Mouse (Mus musculus) inflammation-experienced regulatory T-cells (primary cell): Measurements from ENCODE around the gene Olfr972. TPM values are rescaled to one million over a fixed set of nuclear protein-coding genes. Genes with fewer than 3 reads are reported as not detected.

Source experiments
- polyA plus RNA-seq, 2 experiments: library from polyadenylated mRNA; unstranded; fragments of 100-300 nt; shearing (Covaris generic); gene quantifications; one replicate each; pipeline ENCODE4 v1.2.1; 2017

Gene Olfr972
- polyA plus RNA-seq, result not detected

GRCm38 (mm10) chr9:39866122-39866521 lies at the start of gene Olfr972:
TSS of gene Olfr972 (plus strand) at chr9:39866422.

GRCm38 (mm10) chr9:39836576-39836975 lies 29.6 kb upstream of the Olfr972 start, which contains the start of gene Olfr971:
TSS of gene Olfr971 (plus strand) at chr9:39836876.

GRCm38 (mm10) chr9:39907036-39907435 lies 40.8 kb downstream of the Olfr972 start, which contains the start of gene Olfr229:
TSS of gene Olfr229 (plus strand) at chr9:39907336.

Other genes starting within 250 kb of the Olfr972 start
- gene Olfr960, start 245.0 kb upstream of the Olfr972 start, polyA plus RNA-seq, result not detected
- gene Olfr961, start 221.3 kb upstream of the Olfr972 start, polyA plus RNA-seq, result under 1 TPM; 0.11 to 0.13 TPM
- not detected for gene Olfr963, start 199.2 kb upstream of the Olfr972 start, polyA plus RNA-seq
- gene Olfr149, start 159.3 kb upstream of the Olfr972 start, polyA plus RNA-seq, result under 1 TPM in 1 of 2 experiments, not detected in 1; 0.23 TPM
- gene Olfr965, start 155.1 kb upstream of the Olfr972 start, polyA plus RNA-seq, result not detected
- under 1 TPM; 0.20 to 0.27 TPM for gene Olfr150, start 135.4 kb upstream of the Olfr972 start, polyA plus RNA-seq
- gene Olfr967, start 120.2 kb upstream of the Olfr972 start, polyA plus RNA-seq, result under 1 TPM in 1 of 2 experiments, not detected in 1; 0.43 TPM
- not detected for gene Olfr968, start 83.2 kb upstream of the Olfr972 start, polyA plus RNA-seq
- gene Olfr969, start 75.5 kb upstream of the Olfr972 start, polyA plus RNA-seq, result 1 to 10 TPM in 1 of 2 experiments, under 1 TPM in 1; 0.10 to 1.1 TPM
- under 1 TPM; 0.13 to 0.45 TPM for gene Olfr970, start 57.6 kb upstream of the Olfr972 start, polyA plus RNA-seq
- gene Olfr971, start 29.5 kb upstream of the Olfr972 start, polyA plus RNA-seq, result under 1 TPM in 1 of 2 experiments, not detected in 1; 0.23 TPM
- not detected for gene Olfr229, start 40.9 kb downstream of the Olfr972 start, polyA plus RNA-seq
- gene Olfr974, start 71.1 kb downstream of the Olfr972 start, polyA plus RNA-seq, result under 1 TPM in 1 of 2 experiments, not detected in 1; 0.38 TPM
- gene Olfr975, start 85.6 kb downstream of the Olfr972 start, polyA plus RNA-seq, result not detected
- gene Olfr976, start 94.7 kb downstream of the Olfr972 start, polyA plus RNA-seq, result not detected
- under 1 TPM in 1 of 2 experiments, not detected in 1; 0.37 TPM for gene Olfr978, start 125.7 kb downstream of the Olfr972 start, polyA plus RNA-seq
- not detected for gene Olfr979, start 137.0 kb downstream of the Olfr972 start, polyA plus RNA-seq
- not detected for gene Olfr980, start 143.2 kb downstream of the Olfr972 start, polyA plus RNA-seq
- gene Olfr981, start 155.0 kb downstream of the Olfr972 start, polyA plus RNA-seq, result under 1 TPM; 0.06 to 0.17 TPM
- under 1 TPM; 0.24 to 0.27 TPM for gene Olfr982, start 207.4 kb downstream of the Olfr972 start, polyA plus RNA-seq
- gene Olfr983, start 227.2 kb downstream of the Olfr972 start, polyA plus RNA-seq, result not detected
- gene Olfr984, start 247.8 kb downstream of the Olfr972 start, polyA plus RNA-seq, result under 1 TPM in 1 of 2 experiments, not detected in 1; 0.15 TPM